Mouse (Mus musculus) urinary bladder, postnatal 14 days (tissue): ENCODE results near the gene Maco1.
"Not testable (repeated sequence)": the region's sequence is repeated elsewhere in the genome, so short reads cannot be mapped to it uniquely, and the experiment has no call there.

Source experiments
- DNase-seq: peaks from one replicate; pipeline ENCODE4 v3.0.0; 2021; ENCODE audit warnings: low spot score

Gene Maco1

GRCm38 (mm10) chr4:134813406-134814228, 39.5 kb downstream of the Maco1 start:
- DNase-seq, result no peak

GRCm38 (mm10) chr4:134804765-134805164, 48.4 kb downstream of the Maco1 start:
- DNase-seq, result peak; percentile 72

DNA sequence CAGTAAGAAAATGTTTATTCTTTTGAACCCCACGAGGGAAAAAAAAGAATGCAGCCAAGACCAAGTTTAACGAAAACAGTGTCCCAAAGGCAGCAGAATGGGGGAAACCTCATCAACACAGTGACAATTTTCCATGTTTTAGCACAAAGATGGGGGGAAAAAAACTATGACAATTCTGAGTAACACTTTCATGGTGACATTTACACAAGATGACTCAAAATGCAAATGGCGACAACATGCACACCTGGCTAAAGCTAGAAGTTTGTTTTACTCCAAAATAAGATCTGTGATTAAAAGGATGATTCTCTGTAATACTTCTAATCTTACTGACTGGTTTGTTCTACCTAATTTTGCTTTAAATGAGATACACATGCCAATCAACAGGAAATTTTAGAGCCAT, 50.4 kb downstream of the Maco1 start:
- no peak for DNase-seq

DNA sequence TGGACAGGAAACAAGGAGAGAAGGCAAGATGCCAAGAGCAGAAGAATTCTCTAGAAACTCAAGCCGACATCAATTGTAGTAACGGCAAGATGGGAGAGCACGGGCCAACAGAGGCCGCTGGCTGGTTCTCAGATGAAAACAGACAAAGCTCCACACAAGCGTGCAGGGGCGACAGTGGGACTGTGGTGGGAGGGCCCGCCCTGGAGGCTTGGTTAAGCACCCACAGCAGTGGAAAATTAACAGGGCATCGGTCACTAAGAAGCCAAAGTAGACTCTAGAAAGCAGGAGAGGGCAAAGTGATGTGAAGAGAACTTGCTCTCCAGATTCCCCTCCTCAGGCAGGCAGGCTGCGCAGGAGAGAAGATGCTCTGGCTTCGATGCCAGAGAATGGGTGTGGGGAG, 51.0 kb downstream of the Maco1 start:
- DNase-seq, result no peak

- no peak for DNase-seq
These were observed 52.5 kb downstream of the Maco1 start for GRCm38 (mm10) chr4:134800693-134801092.

- no peak for DNase-seq
These were observed 53.0 kb downstream of the Maco1 start for GRCm38 (mm10) chr4:134800098-134800497.

GRCm38 (mm10) chr4:134799272-134799671, 53.9 kb downstream of the Maco1 start:
- DNase-seq, result peak; percentile 75

DNA sequence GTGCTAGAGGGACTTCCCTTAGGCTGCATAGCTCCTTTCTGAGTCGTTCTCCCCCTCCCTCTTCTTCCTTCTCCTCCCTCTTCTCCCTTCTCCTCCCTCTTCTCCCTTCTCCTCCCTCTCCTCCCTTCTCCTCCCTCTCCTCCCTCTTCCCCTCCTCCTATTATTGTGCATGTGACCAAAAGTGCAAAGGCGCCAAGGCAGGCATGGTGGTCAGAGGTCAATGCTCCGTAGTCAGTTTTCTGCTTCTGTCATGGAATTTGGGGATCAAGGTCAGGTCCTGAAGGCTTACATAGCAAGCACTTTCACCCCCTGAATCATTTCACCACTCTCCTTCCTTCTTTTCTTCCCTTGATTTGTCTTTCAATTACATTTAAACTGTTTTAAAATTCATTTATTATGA, 54.3 kb downstream of the Maco1 start:
- DNase-seq, result no peak

GRCm38 (mm10) chr4:134797621-134798020, 55.5 kb downstream of the Maco1 start:
- DNase-seq, result no peak

GRCm38 (mm10) chr4:134796581-134797361, 56.4 kb downstream of the Maco1 start:
- peak; percentile 33 for DNase-seq

DNA sequence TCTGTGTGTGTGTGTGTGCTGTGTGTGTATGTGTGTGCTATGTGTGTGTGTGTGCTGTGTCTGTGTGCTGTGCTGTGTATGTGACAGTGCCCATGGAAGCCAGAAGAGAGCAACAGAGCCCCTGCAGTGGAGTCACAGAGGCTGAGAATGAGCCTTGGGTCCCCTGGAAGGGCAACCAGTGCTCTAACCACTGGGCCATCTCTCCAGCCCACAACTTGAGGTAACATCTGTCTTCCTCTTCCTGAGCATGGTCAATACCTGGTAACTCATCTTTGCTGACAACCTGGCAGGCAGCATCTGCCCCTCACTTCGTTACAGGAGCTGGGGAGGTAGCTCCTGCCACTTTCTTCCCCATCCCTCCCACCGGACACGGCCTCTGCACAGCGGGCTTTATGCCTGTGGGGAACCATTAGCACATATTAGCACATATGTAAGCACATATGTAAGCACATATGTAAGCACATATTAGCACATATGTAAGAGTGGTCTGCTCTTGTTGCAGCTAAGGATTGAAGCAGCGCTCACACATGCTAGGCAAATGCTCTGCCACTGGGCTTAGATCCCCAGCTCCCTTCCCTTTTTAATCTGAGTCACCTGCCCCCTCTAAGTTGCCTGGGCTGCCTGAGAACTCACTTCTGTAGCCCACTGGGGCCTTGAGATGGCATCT, 57.2 kb downstream of the Maco1 start:
- no peak for DNase-seq

DNA sequence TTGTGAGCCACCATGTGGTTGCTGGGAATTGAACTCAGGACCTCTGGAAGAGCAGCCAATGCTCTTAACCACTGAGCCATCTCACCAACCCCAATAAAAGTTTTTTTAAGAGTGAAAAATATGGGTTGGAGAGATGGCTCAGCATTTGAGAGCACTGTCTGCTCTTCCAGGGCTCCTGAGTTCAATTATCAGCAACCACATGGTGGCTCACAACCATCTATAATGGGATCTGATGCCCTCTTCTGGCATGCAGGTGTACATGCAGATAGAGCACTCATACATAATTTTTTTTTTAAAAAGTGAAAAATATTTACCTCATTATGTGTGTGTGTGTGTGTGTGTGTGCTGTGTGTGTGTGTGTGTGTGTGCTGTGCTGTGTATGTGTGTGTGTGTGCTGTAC, 58.2 kb downstream of the Maco1 start:
- DNase-seq, result not testable (repeated sequence)

GRCm38 (mm10) chr4:134793213-134793956, 59.8 kb downstream of the Maco1 start:
- DNase-seq, result peak; percentile 62

DNA sequence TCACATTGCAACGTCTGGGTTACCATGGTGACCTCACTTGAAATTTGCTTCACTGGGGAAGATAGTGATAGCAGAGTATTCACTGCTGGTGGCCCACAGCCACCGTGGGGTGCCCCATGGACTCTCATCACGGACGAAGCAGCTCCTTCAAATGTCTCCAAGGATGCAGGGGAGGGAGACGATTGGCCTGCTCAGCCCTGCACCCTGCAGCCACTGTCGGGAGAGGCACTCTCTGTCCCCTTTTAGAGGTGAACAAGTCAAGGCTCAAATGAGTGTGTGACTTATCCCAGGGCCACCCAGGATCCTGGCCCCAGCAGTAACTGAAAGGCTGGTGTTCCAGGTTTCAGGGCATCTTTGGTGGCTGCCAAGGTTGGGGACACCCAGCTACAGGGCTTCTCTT, 61.4 kb downstream of the Maco1 start:
- DNase-seq, result no peak

DNA sequence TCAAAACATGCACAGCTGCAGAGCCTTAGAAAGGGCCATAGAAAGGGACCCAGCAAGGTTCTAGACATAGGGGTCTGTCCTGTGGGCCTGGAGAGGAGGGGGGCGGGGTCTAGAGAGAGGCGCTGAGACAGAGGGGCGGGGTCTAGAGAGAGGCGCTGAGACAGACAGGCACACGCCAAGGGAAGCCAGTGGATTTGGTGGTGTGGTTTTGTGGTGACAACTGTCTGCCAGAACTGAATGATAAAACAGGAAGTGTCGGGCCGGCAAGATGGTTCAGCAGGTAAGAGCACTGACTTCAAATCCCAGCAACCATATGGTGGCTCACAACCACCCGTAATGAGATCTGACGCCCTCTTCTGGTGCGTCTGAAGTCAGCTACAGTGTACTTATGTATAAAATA, 66.2 kb downstream of the Maco1 start:
- DNase-seq, result no peak

DNA sequence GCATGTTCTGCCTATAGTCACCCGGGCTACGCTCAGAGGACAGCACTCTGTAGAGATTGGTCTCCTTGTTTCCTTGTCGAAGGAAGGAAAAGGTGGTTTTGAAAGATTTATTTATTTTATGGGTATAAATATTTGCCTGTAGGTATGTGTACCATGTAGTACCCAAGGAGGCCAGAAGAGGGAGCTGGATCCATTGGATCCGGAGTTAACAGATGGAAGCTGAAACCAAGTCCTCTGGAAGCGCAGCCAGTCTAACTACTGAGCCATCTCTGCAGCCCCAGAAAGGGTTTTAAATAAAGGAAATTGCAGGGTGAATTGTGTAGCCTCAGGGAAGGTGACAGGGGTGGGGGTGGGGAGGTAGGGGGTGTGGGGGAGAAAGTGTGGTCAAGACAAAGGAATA, 68.4 kb downstream of the Maco1 start:
- DNase-seq, result no peak

- no peak for DNase-seq
These were observed 73.8 kb downstream of the Maco1 start for GRCm38 (mm10) chr4:134779136-134779934.

DNA sequence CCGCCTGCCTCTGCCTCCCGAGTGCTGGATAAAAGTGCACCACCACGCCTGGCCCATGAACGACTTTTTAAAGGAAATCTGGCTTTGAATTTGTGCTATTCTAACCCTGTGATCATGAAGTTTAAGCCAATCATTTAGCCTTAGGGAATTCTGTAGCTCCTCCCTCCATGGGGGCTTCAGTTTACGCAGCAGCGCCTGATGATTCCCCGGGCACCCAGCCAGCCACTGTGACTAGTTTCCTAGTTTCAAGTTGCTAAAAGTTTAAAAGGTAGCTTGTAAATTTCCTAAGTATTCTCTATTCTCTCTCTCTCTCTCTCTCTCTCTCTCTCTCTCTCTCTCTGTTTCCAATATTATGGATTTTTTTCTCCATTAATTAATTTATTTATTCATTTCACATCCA, 76.9 kb downstream of the Maco1 start:
- DNase-seq, result no peak

- no peak for DNase-seq
These were observed 77.8 kb downstream of the Maco1 start for GRCm38 (mm10) chr4:134775234-134775944.

DNA sequence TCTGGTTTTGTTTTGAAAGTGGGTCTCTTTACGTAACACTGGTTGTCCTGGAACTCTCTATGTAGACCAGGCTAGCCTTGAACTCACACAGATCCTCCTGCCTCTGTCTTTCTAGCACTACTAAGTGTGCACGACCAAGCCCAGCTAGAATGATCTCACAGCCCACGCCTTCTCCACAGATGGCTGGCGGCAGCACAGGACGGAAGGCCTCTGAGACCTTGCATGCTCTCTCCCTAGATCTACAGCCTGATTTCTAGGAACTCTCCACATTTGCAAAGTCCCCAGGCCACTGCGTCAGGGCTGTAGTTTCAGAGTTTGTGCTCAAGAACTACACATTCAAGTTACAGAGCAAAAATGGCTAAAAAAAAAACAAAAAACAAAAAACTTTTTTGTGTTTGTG, 79.0 kb downstream of the Maco1 start:
- no peak for DNase-seq
